Mouse (Mus musculus): Measurements from ENCODE around the gene Tctex1d4.

DNA sequence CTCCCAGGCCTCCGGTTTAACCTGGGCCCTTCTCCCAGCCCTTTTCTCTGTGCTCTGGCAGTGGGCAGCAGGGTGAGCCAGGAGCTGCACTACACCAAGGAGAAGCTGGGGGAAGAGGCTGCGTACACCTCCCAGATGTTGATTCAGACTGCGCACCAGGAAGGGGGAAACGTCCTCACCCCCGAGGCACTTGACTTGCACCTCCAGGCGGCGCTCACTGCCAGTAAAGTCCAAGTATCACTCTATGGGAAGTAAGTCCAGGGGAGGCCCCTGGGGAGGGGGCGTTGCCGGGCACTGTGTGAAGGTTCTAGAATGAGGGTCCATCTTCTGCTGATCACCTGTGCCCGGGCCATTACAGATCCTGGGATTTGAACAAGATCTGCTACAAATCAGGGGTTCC lies 21.9 kb upstream of the Tctex1d4 start:
- TF ChIP-seq CTCF (IDR thresholded peaks at IDR 0.05) (no peak), EP300 (IDR thresholded peaks at IDR 0.05; ENCODE audit: insufficient read depth, low read depth, low read length) (no peak)

Data from heart, adult 2 months (tissue).